Mouse (Mus musculus) liver, postnatal 0 days (tissue): ENCODE results near the gene Fut8.

ENCODE experiments used
- CTCF ChIP-seq: sonication (generic); IDR thresholded peaks from 2 replicates; pipeline ENCODE4 v1.5.1; 2016; ENCODE audit warnings: antibody characterized with exemption, low read depth
- EP300 ChIP-seq: IDR thresholded peaks from 2 replicates; pipeline ENCODE4 v1.6.1; 2016; ENCODE audit warnings: antibody characterized with exemption, low read depth, mild to moderate bottlenecking

DNA sequence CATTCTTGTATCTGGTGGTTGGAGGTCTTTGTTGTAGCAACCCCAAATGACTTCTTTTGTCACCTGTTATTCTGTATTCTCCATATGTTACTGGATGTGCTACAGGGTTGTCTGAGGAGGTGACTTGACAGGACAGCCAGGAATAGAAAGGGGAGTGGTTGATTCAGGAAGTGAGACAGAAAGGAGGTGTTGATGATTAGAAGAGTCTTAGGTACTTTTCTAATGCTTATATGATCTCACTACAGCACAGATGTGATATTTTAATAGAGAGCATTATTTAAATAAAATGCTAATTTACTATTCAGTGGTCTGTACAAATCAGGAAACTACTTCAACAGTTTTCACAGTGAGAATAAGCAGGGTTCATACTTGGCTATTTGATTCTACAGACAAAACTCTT, 71.6 kb downstream of the Fut8 start:
- TF ChIP-seq CTCF (no peak), EP300 (no peak)
